Mouse (Mus musculus): ENCODE data around the gene Olfr1390. TPM values are rescaled to one million over a fixed set of nuclear protein-coding genes. Genes with fewer than 3 reads are reported as not detected.
"Not testable (repeated sequence)": the region's sequence is repeated elsewhere in the genome, so short reads cannot be mapped to it uniquely, and the experiment has no call there.

Olfr1390 gene
- polyA plus RNA-seq, 1 experiment: not detected

GRCm38 (mm10) chr11:49329686-49330085, 5.3 kb upstream of the Olfr1390 start:
- DNase-seq (ENCODE audit: low read depth in 1 of 2, low spot score in 2 of 2): no peak
- H3K27ac ChIP-seq (ENCODE audit: insufficient read depth, low read length): no peak overlapping the region
- TF ChIP-seq CTCF (IDR thresholded peaks at IDR 0.05; ENCODE audit: extremely low read depth, insufficient read depth, insufficient read length, insufficient replicate concordance) (no peak), POLR2A (IDR thresholded peaks at IDR 0.05; ENCODE audit: low read depth, low read length) (no peak)
- no peaks in the 10 kb centered on the region for H3K4me1 ChIP-seq (ENCODE audit: control insufficient read depth, insufficient read depth, insufficient read length)
- H3K27me3 ChIP-seq (ENCODE audit: control insufficient read depth, insufficient read depth, low read length): no peaks in the 10 kb centered on the region
- H3K4me3 ChIP-seq (ENCODE audit: extremely low read depth, insufficient read depth, insufficient read length): no peak overlapping the region
- 75% methylated on average over 1 of the region's 1 CpGs for WGBS
- no peaks in the 10 kb centered on the region for H3K36me3 ChIP-seq (ENCODE audit: control insufficient read depth, insufficient read depth, low read length)

- Histone ChIP-seq H3K4me3 (ENCODE audit: extremely low read depth, insufficient read depth, insufficient read length) (no peak overlapping the region), H3K36me3 (ENCODE audit: control insufficient read depth, insufficient read depth, low read length) (no peaks in the 10 kb centered on the region), H3K27me3 (ENCODE audit: control insufficient read depth, insufficient read depth, low read length) (no peaks in the 10 kb centered on the region), H3K4me1 (ENCODE audit: control insufficient read depth, insufficient read depth, insufficient read length) (no peaks in the 10 kb centered on the region), H3K27ac (ENCODE audit: insufficient read depth, low read length) (no peak overlapping the region)
- 22% methylated on average over 4 of the region's 4 CpGs for WGBS
- TF ChIP-seq CTCF (IDR thresholded peaks at IDR 0.05; ENCODE audit: extremely low read depth, insufficient read depth, insufficient read length, insufficient replicate concordance): no peak
- no peak for TF ChIP-seq POLR2A (IDR thresholded peaks at IDR 0.05; ENCODE audit: low read depth, low read length)
- no peak for DNase-seq (ENCODE audit: low read depth in 1 of 2, low spot score in 2 of 2)
Observed at GRCm38 (mm10) chr11:49337150-49337832, 2.3 kb downstream of the Olfr1390 start.

- TF ChIP-seq CTCF (IDR thresholded peaks at IDR 0.05; ENCODE audit: extremely low read depth, insufficient read depth, insufficient read length, insufficient replicate concordance): no peak
- Histone ChIP-seq H3K4me3 (ENCODE audit: extremely low read depth, insufficient read depth, insufficient read length) (no peak overlapping the region), H3K36me3 (ENCODE audit: control insufficient read depth, insufficient read depth, low read length) (no peaks in the 10 kb centered on the region), H3K27me3 (ENCODE audit: control insufficient read depth, insufficient read depth, low read length) (no peaks in the 10 kb centered on the region), H3K4me1 (ENCODE audit: control insufficient read depth, insufficient read depth, insufficient read length) (no peaks in the 10 kb centered on the region), H3K27ac (ENCODE audit: insufficient read depth, low read length) (no peak overlapping the region)
- no peak for DNase-seq (ENCODE audit: low read depth in 1 of 2, low spot score in 2 of 2)
Observed at GRCm38 (mm10) chr11:49383133-49383532, 48.1 kb downstream of the Olfr1390 start.

- H3K27ac ChIP-seq (ENCODE audit: insufficient read depth, low read length); H3K36me3 ChIP-seq (ENCODE audit: control insufficient read depth, insufficient read depth, low read length); H3K27me3 ChIP-seq (ENCODE audit: control insufficient read depth, insufficient read depth, low read length); H3K4me3 ChIP-seq (ENCODE audit: extremely low read depth, insufficient read depth, insufficient read length); DNase-seq (ENCODE audit: low read depth in 1 of 2, low spot score in 2 of 2); H3K4me1 ChIP-seq (ENCODE audit: control insufficient read depth, insufficient read depth, insufficient read length): not testable (repeated sequence)
- 84% methylated on average over 7 of the region's 7 CpGs for WGBS
Observed at GRCm38 (mm10) chr11:49386118-49386517, 51.1 kb downstream of the Olfr1390 start.

Other genes starting within 250 kb of the Olfr1390 start
- gene Olfr1396, start 220.3 kb upstream of the Olfr1390 start, polyA plus RNA-seq (2012; rRNA removed): 0.05 and 0.41 TPM in 2 replicates
- gene Olfr1395, start 192.9 kb upstream of the Olfr1390 start, polyA plus RNA-seq (2012; rRNA removed): not detected in 2 replicates
- gene Olfr1394, start 180.8 kb upstream of the Olfr1390 start, polyA plus RNA-seq (2012; rRNA removed): not detected in 2 replicates
- 3.9 and 6.9 TPM in 2 replicates for gene Btnl9, start 148.0 kb upstream of the Olfr1390 start, polyA plus RNA-seq (2012; rRNA removed)
- gene Zfp62, start 131.9 kb upstream of the Olfr1390 start, polyA plus RNA-seq (2012; rRNA removed): 1.4 and 2.4 TPM in 2 replicates
- 222 and 255 TPM in 2 replicates for gene Mgat1, start 91.0 kb upstream of the Olfr1390 start, polyA plus RNA-seq (2012; rRNA removed)
- gene Olfr1393, start 56.9 kb upstream of the Olfr1390 start, polyA plus RNA-seq (2012; rRNA removed): 0.06 TPM in 2 replicates
- not detected in 2 replicates for gene Olfr1392, start 49.9 kb upstream of the Olfr1390 start, polyA plus RNA-seq (2012; rRNA removed)
- gene Olfr10, start 30.4 kb upstream of the Olfr1390 start, polyA plus RNA-seq (2012; rRNA removed): not detected in 2 replicates
- gene Olfr1391, start 12.4 kb upstream of the Olfr1390 start, polyA plus RNA-seq (2012; rRNA removed): not detected in 2 replicates
- gene Olfr1389, start 87.9 kb downstream of the Olfr1390 start, polyA plus RNA-seq (2012; rRNA removed): not detected in 2 replicates
- gene Olfr1388, start 101.4 kb downstream of the Olfr1390 start, polyA plus RNA-seq (2012; rRNA removed): 0.08 TPM in 1 of 2 replicates, not detected in the other
- gene Olfr1387, start 120.2 kb downstream of the Olfr1390 start, polyA plus RNA-seq (2012; rRNA removed): not detected in 2 replicates
- not detected in 2 replicates for gene Olfr1386, start 129.9 kb downstream of the Olfr1390 start, polyA plus RNA-seq (2012; rRNA removed)
- not detected in 2 replicates for gene Olfr1385, start 153.9 kb downstream of the Olfr1390 start, polyA plus RNA-seq (2012; rRNA removed)
- gene Olfr1384, start 171.5 kb downstream of the Olfr1390 start, polyA plus RNA-seq (2012; rRNA removed): not detected in 2 replicates
- gene Olfr1383, start 184.5 kb downstream of the Olfr1390 start, polyA plus RNA-seq (2012; rRNA removed): not detected in 2 replicates
- gene Olfr1382, start 193.1 kb downstream of the Olfr1390 start, polyA plus RNA-seq (2012; rRNA removed): not detected in 2 replicates
- not detected in 2 replicates for gene Olfr1381, start 208.3 kb downstream of the Olfr1390 start, polyA plus RNA-seq (2012; rRNA removed)
- gene Olfr1380, start 221.7 kb downstream of the Olfr1390 start, polyA plus RNA-seq (2012; rRNA removed): not detected in 2 replicates